In the genomic region with DNA sequence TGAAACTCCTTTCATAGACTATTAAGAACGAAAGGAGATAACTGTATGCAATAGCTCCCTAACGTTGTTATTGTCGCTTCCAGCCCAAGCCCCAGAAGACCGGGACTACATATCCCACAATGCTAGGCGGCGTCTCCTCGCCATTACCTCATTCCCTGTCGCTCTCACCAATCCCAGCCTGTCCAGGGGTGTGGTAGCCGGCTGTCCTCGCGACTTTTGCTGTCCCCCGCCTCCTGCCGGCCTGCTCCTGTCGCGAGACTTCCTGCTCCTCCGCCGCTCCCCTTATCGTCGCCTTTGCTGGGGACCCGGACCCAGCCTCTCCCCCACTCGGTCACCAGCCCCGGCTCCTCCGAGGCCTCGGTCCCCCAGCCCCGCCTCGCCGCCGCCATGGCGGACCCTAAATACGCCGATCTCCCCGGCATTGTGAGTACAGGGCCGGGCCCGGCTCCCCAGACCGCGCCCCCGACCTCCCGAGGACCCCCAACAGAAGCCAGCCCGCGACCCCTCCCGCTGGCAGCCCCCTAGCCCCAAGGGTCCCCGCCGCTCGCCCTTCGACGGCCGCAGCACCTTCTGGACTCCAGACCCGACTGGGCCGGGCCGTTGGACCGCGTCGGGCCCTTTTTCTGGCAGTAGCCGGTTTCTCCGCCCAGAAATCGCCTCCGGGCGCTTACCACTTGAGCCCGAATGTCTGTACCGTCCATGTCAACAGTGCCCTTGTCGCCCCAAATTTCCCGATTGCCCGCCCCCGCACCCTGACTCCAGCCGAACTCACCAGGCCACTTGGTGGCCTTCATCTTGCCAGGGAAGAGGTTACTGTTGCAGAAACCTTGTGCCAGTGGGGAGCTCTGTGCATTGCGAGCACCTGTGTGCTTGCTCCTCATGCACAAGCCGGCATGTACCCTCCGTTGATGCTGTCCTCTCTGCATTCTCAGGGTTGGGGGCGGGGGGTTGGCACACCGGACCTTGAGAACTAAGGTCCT, we compare ENCODE assay signal across 8 mouse cellular contexts. TPM values are rescaled to one million over a fixed set of nuclear protein-coding genes. Genes with fewer than 3 reads are reported as not detected.
DNase-seq lines count a peak whose midpoint lies in the region; ATAC-seq and TF ChIP-seq lines count a peak whose summit lies in the region.

A gene (plus strand): TSS at position 257 of the 980 bp plus-strand sequence.

- H3K27ac ChIP-seq in cerebellum, adult 2 months (ENCODE audit: insufficient read depth, low read length), result peak within 1 kb of the TSS; percentile 21
- H3K27ac ChIP-seq in lung, embryonic 16.5 days (ENCODE audit: low read length), result peak within 1 kb of the TSS; percentile 81

- H3K27me3 ChIP-seq in G1E (ENCODE audit: insufficient read depth, low read length), result peaks cover 25% of the 10 kb centered on the region
- H3K27me3 ChIP-seq in cerebellum, adult 2 months (ENCODE audit: control insufficient read depth, insufficient read depth, low read length), result no peaks in the 10 kb centered on the region
- peaks cover 20% of the 10 kb centered on the region for H3K27me3 ChIP-seq in lung, embryonic 16.5 days (ENCODE audit: control insufficient read depth, insufficient read depth, low read depth, low read length)

- TF ChIP-seq CTCF in G1E (IDR thresholded peaks at IDR 0.05; ENCODE audit: low read depth, low read length), result no peak
- TF ChIP-seq CTCF in cerebellum, adult 2 months (IDR thresholded peaks at IDR 0.05; ENCODE audit: borderline replicate concordance, insufficient read depth, low read depth, low read length), result no peak

- WGBS in cerebellum, adult 2 months, result under 1% methylated on average over 64 of the region's 70 CpGs
- WGBS in lung, embryonic 16.5 days, result under 1% methylated on average over 70 of the region's 70 CpGs

- peaks cover 38% of the 10 kb centered on the region for H3K36me3 ChIP-seq in G1E (replicated peaks)
- H3K36me3 ChIP-seq in lung, embryonic 16.5 days (ENCODE audit: control insufficient read depth, insufficient read depth, low read length), result no peaks in the 10 kb centered on the region; the same call in 1 of the 2 replicates

- peak within 1 kb of the TSS; percentile 83 for H3K4me3 ChIP-seq in G1E (ENCODE audit: low read depth, low read length)
- H3K4me3 ChIP-seq in cerebellum, adult 2 months (replicated peaks; ENCODE audit: insufficient read depth, low read depth, low read length), result peak within 1 kb of the TSS; percentile 73
- peak within 1 kb of the TSS; percentile 83 for H3K4me3 ChIP-seq in lung, embryonic 16.5 days (ENCODE audit: low read length)

- no peaks in the 10 kb centered on the region for H3K9me3 ChIP-seq in G1E (replicated peaks)
- H3K9me3 ChIP-seq in lung, embryonic 16.5 days (ENCODE audit: control insufficient read depth, low read length), result no peaks in the 10 kb centered on the region

- peak within 1 kb of the TSS; percentile 90 for H3K4me2 ChIP-seq in lung, embryonic 16.5 days (ENCODE audit: low read depth, low read length)

- peak within 1 kb of the TSS; percentile 99 for H3K9ac ChIP-seq in lung, embryonic 16.5 days (ENCODE audit: low read length)

- peak; percentile 95 for DNase-seq in G1E (ENCODE audit: low spot score)
- DNase-seq in cerebellum, adult 2 months, result peak; percentile 93 to 96
- DNase-seq in forelimb bud, embryonic 11.5 days (ENCODE audit: low read depth, low spot score), result peak; percentile 95
- DNase-seq in layer of hippocampus, adult 9-10 months (ENCODE audit: low spot score), result peak; percentile 88
- peak; percentile 68 for DNase-seq in ovary, postnatal 10 days (ENCODE audit: low spot score)
- DNase-seq in thymus, postnatal 10 days (ENCODE audit: low spot score in 2 of 2), result peak; percentile 82 to 84

- ATAC-seq in G1E (ENCODE audit: extremely low read depth, insufficient number of reproducible peaks, low FRiP score, poor library complexity, severe bottlenecking), result peak; percentile 98
- peak; percentile 99 for ATAC-seq in hematopoietic stem cell, adult 5-6 weeks (replicated peaks in 1 of 2; ENCODE audit: insufficient read depth in 1 of 2, low FRiP score in 2 of 2, low TSS enrichment in 1 of 2, low read depth in 1 of 2, poor library complexity in 2 of 2, severe bottlenecking in 2 of 2)
- peak; percentile 99 for ATAC-seq in lung, embryonic 16.5 days (ENCODE audit: low read depth)

- peak; percentile 73; the same call in 1 of the 2 replicates for TF ChIP-seq POLR2A in cerebellum, adult 2 months (IDR thresholded peaks at IDR 0.05; ENCODE audit: borderline replicate concordance, insufficient read depth, low read length)

- peaks cover 61% of the 10 kb centered on the region for H3K4me1 ChIP-seq in G1E (ENCODE audit: insufficient read depth, low read depth, low read length)
- peaks cover 21% of the 10 kb centered on the region for H3K4me1 ChIP-seq in cerebellum, adult 2 months (ENCODE audit: control insufficient read depth, insufficient read depth, low read length)
- H3K4me1 ChIP-seq in lung, embryonic 16.5 days (replicated peaks; ENCODE audit: control insufficient read depth, insufficient read depth, low read length), result peaks cover 13% of the 10 kb centered on the region

RNA-seq across cellular contexts. Expression of the gene that starts here (rescaled TPM):
- total RNA-seq in G1E (2014; fragmentation: Nextera tagmentation) (135 TPM in 2 replicates), G1E (2017) (139 and 154 TPM in 2 replicates)
- 161 and 175 TPM in 2 replicates for polyA plus RNA-seq in G1E (2012)
- 322 and 328 TPM in 2 replicates for polyA plus RNA-seq in cerebellum, adult 2 months (2012; rRNA removed)
- 85.8 and 96.8 TPM in 2 replicates for total RNA-seq in hematopoietic stem cell, adult 5-6 weeks (2017)
- polyA plus RNA-seq in lung, embryonic 16.5 days (2015; fragmentation: Nextera tagmentation; extraction: Ambion mirVana), result 183 and 194 TPM in 2 replicates

Comparison
In these comparisons a context has a peak if more than half of its experiments do, and no peak if none do; other contexts are left out.
1. Peak in every context shown above with its lines: DNase-seq, ATAC-seq, H3K4me3 ChIP-seq and H3K27ac ChIP-seq.